Mouse (Mus musculus) cerebellum, adult 11 months (tissue): ENCODE measurements around the gene Tmem198.

Experiments used
- DNase-seq: peaks from one replicate; pipeline ENCODE4 v3.0.0; 2022

Tmem198 gene

DNA sequence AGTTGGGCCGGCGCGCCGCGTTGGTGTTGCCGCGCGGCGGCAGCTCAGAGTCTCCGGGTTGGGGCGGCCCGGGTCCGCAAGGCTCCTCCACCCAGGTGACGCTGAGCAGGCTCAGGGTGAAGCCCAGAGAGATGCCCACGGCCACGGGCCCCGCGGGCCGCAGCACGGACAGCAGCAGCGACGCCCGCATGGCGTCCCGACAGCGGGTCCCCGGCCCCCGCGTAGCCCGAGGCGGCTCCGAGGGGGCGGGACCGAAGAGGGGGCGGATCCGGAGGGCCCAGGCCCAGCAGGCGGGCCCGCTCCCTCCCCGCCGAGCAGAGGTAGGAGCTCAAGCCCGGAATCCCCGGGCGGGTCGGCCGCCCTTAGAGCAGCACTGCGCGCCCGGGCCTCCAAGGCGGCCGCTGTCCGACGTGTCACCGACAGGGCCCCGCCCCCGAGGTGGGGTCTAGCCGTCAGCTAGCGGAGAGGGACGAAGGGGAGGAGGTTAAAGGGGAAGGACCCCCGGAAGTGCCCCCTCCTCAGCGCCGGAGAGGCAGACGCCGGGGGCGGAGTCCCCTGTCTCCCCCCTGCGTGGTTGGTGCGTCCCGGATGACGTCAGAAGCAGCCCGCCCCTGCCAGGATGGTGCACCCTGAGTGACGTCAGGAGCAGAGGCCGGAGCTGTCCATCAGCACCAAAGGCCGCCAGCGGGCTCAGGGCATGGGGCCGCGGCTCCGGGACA lies at the start of gene Tmem198, which contains the start of gene Chpf:
Gene Tmem198, plus strand, starts transcription at position 617 of the 719 bp plus-strand sequence.
Gene Chpf, minus strand, starts transcription at position 392 of the 719 bp plus-strand sequence.
- peak; percentile 98 for DNase-seq

DNA sequence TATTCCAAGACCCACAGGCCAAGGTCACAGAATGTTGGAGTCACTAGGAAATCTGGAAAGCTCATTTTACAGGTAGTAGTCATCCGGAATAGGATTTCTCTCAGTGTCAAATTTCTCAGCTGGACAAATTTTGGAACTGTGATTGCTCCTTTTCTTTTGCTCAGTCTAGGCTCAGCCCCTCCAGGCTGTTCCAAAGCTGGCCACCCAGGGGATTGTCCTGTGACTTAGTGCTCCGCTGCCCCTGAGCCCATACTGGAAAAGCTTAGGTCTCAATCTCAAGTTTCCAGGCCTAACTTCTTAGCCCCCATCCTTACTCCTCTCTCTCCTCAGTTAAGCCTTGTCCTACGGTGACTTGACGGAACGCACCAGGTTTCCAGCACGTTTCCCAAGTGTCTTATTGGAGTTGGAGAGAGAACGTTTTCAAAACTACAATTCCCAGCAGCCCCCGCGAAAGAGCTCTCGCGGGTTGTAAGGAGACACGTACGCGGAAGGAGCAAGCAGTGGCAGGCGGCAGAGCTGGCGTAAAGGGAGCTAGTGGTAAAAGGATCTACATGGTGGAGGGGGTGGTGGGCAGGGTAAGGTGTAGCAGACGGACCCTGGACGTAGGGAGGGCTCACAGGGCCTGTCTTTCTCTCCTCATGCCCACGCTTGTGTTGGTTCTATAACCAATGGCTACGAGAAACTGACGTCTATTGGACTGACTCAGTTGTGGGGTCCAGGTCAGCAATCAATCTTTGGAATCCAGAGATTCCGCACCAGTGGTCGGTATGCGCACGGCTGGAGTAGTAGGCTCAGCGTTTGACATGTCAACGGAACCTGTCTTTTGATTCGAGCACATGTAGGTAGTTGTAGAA lies 43.6 kb upstream of the Tmem198 start, which contains the start of gene Gmppa:
Gene Gmppa, plus strand, starts transcription at position 456 of the 854 bp plus-strand sequence.
- DNase-seq = peak; percentile 71

DNA sequence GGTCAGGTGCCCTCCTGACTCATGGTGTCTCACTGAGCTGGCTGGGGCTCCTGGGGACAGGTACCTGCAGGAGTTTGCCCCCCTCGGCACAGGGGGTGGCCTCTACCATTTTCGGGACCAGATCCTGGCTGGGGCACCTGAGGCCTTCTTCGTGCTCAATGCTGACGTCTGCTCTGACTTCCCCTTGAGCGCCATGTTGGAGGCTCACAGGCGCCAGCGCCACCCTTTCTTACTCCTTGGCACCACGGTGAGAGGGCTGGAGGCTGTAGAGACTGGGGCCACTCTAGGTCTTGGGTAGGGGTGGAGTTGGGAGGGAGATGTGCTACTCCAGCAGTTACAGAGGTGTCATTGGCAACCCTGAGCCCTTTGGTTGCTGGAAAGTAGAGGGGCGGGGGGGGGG lies 40.5 kb upstream of the Tmem198 start:
- DNase-seq = peak; percentile 29

DNA sequence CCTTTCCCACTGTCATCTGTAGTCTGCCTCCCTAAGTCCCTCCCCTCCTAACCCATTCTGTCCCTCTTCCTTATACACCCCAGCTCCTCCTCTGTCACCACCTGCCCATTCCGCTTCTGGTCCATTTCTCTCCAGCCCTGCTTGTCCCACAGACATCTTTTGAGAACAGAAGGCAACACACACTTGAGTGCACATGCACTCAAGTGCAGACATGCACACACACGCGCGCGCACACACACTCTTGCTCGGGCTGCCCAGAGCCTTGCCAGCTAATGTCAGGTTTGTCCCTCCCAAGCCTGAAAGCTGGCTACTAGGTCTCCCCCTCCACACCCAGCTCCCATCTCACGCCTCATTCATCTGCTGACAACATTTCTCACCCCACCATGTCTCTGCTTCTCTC lies 38.7 kb upstream of the Tmem198 start:
- peak; percentile 59 for DNase-seq

DNA sequence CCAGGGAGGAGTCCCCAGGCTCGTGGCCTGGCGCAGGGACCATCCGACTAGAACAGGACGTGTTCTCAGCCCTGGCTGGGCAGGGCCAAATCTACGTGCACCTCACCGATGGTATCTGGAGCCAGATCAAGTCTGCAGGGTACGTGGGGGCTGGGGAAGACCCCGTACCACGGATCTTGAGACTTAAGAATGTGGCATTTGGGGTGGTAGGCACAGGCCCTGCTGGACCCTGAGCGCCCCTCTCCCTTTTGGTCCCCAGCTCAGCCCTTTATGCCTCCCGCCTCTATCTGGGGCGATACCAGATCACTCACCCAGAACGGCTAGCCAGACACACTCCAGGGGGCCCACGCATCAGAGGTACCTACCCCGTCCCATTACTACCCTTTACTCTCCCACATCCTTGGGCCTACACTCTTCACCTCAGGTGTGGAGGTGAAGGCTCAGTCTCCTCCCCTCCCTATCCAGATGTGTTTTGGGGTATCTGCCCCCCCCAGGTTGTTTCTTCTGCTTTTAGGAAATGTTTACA lies 37.8 kb upstream of the Tmem198 start:
- DNase-seq = peak; percentile 52

DNA sequence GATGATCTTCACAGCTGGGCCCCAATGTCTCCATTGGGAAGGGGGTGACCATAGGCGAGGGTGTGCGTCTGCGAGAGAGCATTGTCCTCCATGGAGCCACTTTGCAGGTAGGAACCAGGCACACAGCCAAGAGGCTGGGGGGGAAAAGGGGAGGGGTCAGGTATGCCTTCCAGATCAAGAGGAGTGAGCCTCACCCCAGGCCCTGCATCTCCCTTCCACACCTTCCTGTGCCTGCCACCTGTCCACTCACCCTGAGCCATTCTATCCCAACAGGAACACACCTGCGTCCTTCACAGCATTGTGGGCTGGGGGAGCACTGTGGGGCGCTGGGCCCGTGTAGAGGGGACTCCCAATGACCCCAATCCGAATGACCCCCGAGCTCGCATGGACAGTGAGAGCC lies 37.2 kb upstream of the Tmem198 start:
- DNase-seq = peak; percentile 70

DNA sequence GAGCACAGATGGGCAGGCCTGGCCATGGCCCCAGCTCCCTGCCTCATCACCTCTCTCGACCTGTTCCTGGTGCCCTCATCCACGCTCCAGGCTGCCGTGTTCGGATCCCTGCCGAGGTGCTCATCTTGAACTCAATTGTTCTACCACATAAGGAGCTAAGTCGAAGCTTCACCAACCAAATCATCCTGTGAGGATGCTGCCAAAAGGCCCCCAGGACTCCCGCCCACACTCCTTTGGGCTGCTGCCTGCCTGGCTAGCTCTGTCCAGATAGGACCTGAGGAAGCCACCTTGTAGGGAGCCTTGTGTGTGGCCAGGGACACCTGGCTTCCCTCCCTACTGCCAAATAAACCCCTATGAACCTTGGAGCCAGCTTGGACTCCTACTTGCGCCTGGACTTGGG lies 36.5 kb upstream of the Tmem198 start:
- DNase-seq = peak; percentile 88

- peak; percentile 71 for DNase-seq
These were observed 35.9 kb upstream of the Tmem198 start for GRCm38 (mm10) chr1:75443247-75444024.

DNA sequence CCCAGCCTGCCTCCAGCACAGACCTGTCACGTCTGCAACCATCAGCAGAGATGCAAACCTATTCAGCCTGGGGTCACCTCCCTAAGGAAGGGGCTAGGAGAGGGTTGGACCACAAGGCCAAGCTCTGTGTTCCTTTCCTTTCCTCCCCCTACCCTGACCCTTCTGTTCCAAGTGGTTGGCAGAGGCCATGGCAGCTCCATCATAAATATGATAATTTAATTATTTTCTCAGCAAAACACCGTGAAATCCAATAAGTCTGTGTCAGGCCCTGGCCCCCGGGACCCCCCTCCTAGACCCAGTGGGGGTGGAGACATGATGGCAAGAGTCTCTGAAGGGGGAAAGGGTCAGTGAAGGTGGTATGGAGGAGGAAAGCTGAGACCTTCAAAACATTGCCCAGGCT lies 35.1 kb upstream of the Tmem198 start:
- DNase-seq = peak; percentile 37

- peak; percentile 56 for DNase-seq
These were observed 34.1 kb upstream of the Tmem198 start for GRCm38 (mm10) chr1:75445141-75445701.

GRCm38 (mm10) chr1:75445751-75446611 lies 33.4 kb upstream of the Tmem198 start:
- DNase-seq = peak; percentile 86

- DNase-seq = peak; percentile 41
These were observed 32.7 kb upstream of the Tmem198 start for GRCm38 (mm10) chr1:75446656-75447055.

DNA sequence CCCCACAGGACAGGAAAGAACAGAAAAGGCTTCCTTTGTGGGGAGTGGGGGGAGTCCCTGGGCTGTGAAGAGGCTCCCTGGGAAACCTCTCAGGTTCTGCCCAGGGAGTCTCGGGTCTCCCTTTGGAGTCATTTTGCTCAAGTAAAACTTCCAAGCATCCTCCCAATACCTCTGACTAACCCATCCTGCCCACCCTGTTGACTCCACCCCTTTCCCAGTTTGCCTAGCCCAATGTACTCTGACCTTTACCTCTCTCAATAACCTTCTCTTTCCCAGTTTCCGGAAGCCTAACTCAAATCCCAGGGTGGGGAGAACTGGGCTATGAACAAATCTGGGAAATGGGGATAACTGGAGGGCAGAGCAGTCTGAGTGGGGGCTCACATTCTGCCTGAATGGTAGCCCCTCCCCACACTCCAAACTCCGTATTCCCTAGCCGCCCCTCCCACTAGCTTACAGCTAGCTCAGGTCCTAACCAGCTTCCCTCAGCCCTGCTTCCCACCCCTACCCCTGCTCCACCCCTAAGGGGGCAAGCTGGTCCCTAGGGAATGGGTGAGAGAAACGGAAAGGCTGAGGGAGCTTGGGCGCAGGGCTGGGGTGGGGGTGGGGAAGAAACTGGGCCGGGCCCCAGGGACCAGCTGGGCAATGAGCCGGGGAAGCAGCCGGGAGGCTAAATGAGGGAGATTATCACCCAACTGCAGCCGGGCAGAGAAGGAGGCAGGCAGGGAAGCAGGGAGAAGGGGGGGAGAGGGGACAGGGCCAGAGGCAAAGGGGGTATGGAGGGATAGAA lies 31.9 kb upstream of the Tmem198 start:
- no peak for DNase-seq

GRCm38 (mm10) chr1:75448052-75448431 lies 31.3 kb upstream of the Tmem198 start:
- no peak for DNase-seq

GRCm38 (mm10) chr1:75448937-75449336 lies 30.4 kb upstream of the Tmem198 start:
- DNase-seq = no peak

GRCm38 (mm10) chr1:75449377-75450135 lies 29.8 kb upstream of the Tmem198 start:
- no peak for DNase-seq

GRCm38 (mm10) chr1:75450314-75451005 lies 28.9 kb upstream of the Tmem198 start, which contains the start of gene Asic4:
Gene Asic4 (plus strand): TSS chr1:75450436.
- DNase-seq = no peak

- no peak for DNase-seq
These were observed 27.4 kb upstream of the Tmem198 start for GRCm38 (mm10) chr1:75451900-75452299.

DNA sequence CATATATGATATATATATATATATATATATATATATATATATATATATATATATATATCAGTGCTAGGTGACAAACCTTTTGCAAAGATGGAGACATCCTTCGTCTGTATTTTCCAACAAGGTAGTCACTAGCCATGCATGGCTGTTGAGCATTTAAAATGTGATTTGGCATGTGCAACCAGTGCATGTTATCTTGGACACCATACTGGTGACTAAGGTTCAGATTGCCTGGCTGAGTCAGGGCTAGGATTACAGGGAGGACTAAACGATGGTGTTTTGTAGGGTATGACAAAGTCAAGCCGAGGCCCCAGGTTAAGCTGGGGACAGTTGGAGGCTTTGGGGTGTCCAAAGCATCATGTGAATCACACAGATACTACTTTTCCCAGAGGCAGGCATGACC lies 23.9 kb upstream of the Tmem198 start:
- DNase-seq = no peak
